Mouse (Mus musculus) heart, adult 18-20 months (tissue): ENCODE results near the gene Smim22. TPM values are rescaled to one million over a fixed set of nuclear protein-coding genes. Genes with fewer than 3 reads are reported as not detected.

Experiments
- DNase-seq, 2 experiments: peaks; one replicate each; pipeline ENCODE4 v3.0.0; 2021 to 2022; ENCODE audit warnings: mixed read lengths in 1 of 2
- long read RNA-seq, 2 experiments: library from polyadenylated mRNA; stranded (forward); transcript quantifications; one replicate each; pipeline ENCODE4 v2.0.0; 2021
- total RNA-seq, 2 experiments: library from RNA; stranded (reverse); gene quantifications; 2 replicates each; pipeline ENCODE4 v1.2.3; 2021

Gene Smim22
- not detected for total RNA-seq
- long read RNA-seq, experiment 1: 0 reads
- long read RNA-seq, experiment 2, partial matches to known transcripts: 1 of 3 reads
- long read RNA-seq, experiment 2, other reads (novel, unspliced or antisense): 0 of 3 reads

GRCm38 (mm10) chr16:5007067-5007466 is at the start of gene Smim22:
Gene Smim22, plus strand, starts transcription at chr16:5007288.
- no peak for DNase-seq

GRCm38 (mm10) chr16:4957446-4957845 is 49.6 kb upstream of the Smim22 start:
- DNase-seq: no peak

- no peak for DNase-seq
Observed at GRCm38 (mm10) chr16:4960260-4960659, 46.8 kb upstream of the Smim22 start.

- DNase-seq: no peak
Observed at GRCm38 (mm10) chr16:4963346-4963745, 43.7 kb upstream of the Smim22 start.

- DNase-seq: peak; percentile 98 to 99
Observed at GRCm38 (mm10) chr16:4963797-4964709, 43.0 kb upstream of the Smim22 start, which contains the start of gene Anks3. Gene Anks3, minus strand, starts transcription at chr16:4964205.

GRCm38 (mm10) chr16:4964731-4965391 is 42.2 kb upstream of the Smim22 start:
- DNase-seq: no peak

GRCm38 (mm10) chr16:4965392-4966129 is 41.5 kb upstream of the Smim22 start:
- DNase-seq: no peak

- no peak for DNase-seq
Observed at GRCm38 (mm10) chr16:4968426-4968825, 38.7 kb upstream of the Smim22 start.

GRCm38 (mm10) chr16:4969055-4969843 is 37.8 kb upstream of the Smim22 start:
- peak in 1 of 2 experiments; percentile 23 for DNase-seq

GRCm38 (mm10) chr16:4971626-4972025 is 35.5 kb upstream of the Smim22 start:
- DNase-seq: peak in 1 of 2 experiments; percentile 22

- no peak for DNase-seq
Observed at GRCm38 (mm10) chr16:4974521-4974920, 32.6 kb upstream of the Smim22 start.

GRCm38 (mm10) chr16:4976180-4976579 is 30.9 kb upstream of the Smim22 start:
- DNase-seq: no peak

- DNase-seq: peak; percentile 28 to 35
Observed at GRCm38 (mm10) chr16:4978275-4979051, 28.6 kb upstream of the Smim22 start.

GRCm38 (mm10) chr16:4979755-4980380 is 27.2 kb upstream of the Smim22 start:
- peak in 1 of 2 experiments; percentile 36 for DNase-seq

GRCm38 (mm10) chr16:4984717-4985116 is 22.4 kb upstream of the Smim22 start:
- DNase-seq: no peak

- DNase-seq: no peak
Observed at GRCm38 (mm10) chr16:4993276-4993675, 13.8 kb upstream of the Smim22 start.

GRCm38 (mm10) chr16:4997553-4997952 is 9.5 kb upstream of the Smim22 start, which contains the start of gene Sept12:
Gene Sept12, minus strand, starts transcription at chr16:4997852.
- no peak for DNase-seq

GRCm38 (mm10) chr16:4998984-4999383 is 8.1 kb upstream of the Smim22 start:
- no peak for DNase-seq

- no peak for DNase-seq
Observed at GRCm38 (mm10) chr16:5000611-5001010, 6.5 kb upstream of the Smim22 start.

GRCm38 (mm10) chr16:5007492-5007891 is 404 bp downstream of the Smim22 start:
- DNase-seq: no peak
